Mouse (Mus musculus) hindlimb bud, embryonic 11.5 days (tissue): ENCODE measurements around the gene Cyfip2.

ENCODE experiments used
- DNase-seq: peaks from one replicate; pipeline ENCODE4 v3.0.0-alpha.2; 2012; ENCODE audit warnings: low read depth, low spot score; ENCODE audit errors: extremely low spot score

The Cyfip2 gene

DNA sequence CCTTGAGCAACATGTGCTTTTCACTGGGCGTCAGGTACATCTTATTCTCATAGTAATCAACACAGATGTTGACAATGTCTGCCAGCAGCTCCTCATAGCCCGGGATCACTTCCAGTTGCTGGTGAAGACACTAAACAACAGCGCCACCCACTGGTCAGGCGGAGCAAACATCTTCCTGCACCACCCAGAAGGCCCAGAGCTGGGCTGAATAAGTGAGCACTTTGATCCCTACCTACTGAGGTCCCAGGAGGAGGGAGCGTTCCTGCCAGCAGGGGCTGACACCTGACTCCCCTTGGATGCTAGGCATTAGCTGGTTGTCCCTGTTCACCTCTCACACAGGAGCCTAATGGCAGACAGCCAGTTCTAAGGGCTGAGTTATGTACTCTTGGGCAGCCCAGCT is 35.9 kb downstream of the Cyfip2 start:
- DNase-seq, result no peak

DNA sequence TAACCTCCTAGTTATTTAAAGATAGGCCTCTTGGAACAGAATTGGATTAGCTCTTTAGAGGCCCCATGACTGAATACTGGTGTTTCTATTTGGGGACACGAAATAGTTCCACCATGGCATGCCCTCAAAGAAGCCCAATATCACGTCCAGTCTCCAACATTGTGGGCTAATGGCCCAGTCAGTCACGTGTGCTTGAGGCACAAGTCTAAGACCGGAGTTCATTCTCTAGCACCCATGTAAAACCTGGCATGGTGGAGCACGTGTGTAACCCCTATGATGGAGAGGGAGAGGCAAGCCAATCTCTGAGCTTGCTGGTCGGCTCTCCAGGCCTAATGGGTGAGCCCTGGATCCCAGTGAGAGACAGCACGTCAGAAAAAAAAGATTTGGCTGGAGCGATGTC is 36.5 kb downstream of the Cyfip2 start:
- no peak for DNase-seq

DNA sequence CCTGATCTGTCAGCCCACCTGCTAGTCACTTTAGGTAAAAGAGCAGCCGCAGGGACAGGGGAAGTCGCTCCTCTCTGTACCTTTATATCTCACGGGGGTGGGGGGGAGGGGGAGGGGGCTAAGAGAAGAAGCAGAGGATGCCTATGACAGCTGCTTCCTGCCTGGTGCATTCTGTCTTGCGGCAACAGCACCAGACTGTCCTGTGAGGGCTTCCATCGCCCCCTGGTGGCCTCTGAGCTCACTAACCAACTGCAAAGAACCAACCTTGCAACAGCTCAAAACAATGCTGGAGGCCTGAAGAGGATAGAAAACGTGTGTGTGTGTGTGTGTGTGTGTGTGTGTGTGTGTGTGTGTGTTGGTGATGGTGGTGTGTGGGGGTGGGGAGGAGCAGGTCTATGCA is 37.4 kb downstream of the Cyfip2 start:
- DNase-seq, result peak; percentile 16

- no peak for DNase-seq
These were observed 38.7 kb downstream of the Cyfip2 start for GRCm38 (mm10) chr11:46273969-46274368.

GRCm38 (mm10) chr11:46272058-46272681 is 40.5 kb downstream of the Cyfip2 start:
- no peak for DNase-seq

DNA sequence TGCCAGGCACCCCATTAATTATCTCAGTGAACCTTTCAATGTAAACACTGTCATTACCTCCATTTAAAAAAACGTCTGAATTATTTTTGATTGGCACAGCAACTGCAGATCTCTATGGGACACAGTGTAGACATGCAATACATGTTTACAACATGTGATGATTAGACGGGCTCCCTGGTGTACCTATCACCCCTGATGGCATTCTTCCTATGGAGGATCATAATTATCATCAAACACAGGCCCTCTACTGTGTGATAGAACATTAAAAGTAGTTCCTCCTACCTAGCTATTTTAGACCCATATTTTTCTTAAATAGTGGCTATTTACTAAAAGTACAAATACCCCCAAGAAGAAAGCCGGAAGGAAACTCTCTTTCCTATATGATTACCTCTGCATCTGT is 42.8 kb downstream of the Cyfip2 start:
- no peak for DNase-seq

DNA sequence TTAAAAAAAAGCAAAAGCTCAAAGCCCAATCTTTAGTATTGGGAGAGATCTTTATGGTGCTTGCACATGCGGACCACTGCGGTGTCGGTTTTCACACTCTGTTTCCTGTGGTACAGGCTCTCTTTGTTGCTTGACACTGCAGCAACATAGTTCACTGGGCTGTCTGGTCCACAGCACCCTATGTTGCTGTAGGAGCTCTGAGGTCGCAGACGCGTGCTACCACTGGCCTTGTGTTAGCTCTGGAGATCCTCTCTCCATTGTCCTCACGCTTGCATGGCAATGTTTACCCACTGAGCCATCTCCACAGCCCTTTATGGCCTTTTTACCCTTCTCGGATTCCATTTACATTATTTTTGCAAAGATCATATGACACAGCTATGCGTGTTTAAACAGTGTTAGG is 43.3 kb downstream of the Cyfip2 start:
- no peak for DNase-seq

DNA sequence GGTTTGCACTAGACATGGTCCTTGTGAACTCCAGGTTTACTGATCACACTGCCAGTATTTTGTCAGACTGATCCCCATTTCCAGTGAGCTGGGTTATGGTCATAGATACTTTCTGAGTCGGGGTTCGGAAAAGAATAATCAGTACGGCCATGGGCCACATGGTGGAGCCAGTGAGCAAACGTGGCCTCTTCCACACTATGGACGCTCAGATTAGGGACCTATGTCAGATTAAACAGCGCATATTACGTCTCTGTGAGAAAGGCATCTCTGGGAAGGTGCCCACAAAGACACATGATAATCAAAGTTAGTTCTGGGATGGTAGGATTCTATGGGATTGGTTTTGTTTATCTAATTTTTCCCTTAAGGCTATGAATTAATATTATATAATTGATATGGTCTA is 43.7 kb downstream of the Cyfip2 start:
- DNase-seq, result peak; percentile 28

- DNase-seq, result no peak
These were observed 47.5 kb downstream of the Cyfip2 start for GRCm38 (mm10) chr11:46265031-46265786.

DNA sequence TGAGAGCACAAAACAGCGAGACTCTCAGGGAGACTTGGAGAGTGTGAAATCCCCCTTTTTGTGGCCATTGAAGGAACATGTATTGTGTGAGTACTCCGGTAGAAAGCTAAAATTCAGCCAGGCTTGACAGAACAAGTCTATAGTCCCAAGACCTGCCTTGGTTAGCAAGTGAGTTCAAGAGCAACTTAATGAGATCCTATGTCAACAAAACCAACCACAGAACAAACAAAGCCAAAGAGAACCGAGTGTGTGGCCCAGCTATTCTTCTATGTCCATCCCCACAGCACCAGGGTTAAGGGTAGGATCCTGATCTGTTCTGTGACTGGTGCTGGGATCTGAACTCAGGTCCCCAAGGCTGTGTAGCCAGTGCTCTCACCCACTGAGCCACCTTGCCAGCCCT is 48.1 kb downstream of the Cyfip2 start:
- no peak for DNase-seq

GRCm38 (mm10) chr11:46263291-46263690 is 49.4 kb downstream of the Cyfip2 start:
- DNase-seq, result no peak

DNA sequence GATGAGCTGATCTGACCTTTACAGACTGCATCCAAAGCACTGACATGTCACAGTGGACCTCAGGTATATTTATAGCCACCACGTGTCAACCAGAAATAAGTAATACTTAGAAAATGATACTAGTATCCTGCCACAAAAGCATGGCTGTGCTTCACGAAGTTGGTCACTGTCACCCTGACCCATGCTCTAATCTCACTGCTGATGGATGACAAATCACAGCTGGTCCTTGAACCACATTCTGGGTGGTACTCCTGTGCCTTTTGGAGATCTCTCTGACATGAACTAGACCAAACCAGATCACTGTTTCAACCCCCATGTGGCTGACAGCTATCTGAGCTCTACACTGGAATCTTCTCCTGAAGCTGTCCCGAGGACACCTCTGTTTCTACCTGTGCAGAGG is 49.8 kb downstream of the Cyfip2 start:
- no peak for DNase-seq

DNA sequence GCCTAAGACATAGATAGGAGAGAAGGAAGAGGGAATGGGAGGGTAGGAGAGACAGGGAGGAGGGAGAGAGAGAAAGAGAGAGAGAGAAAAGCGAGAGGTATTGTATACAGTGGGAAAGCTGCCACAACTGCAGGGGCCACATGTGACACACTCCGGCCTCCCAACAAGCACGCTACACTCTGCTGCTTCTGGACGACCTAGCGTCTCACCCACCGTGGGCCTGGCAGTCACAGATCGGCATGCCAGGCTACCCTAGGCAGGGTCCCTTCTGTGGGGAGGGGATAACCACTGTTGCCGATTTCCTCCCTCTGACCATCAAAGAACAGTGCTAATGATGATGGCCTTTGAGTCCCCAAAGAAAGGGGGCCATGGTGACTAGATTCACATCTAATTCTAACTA is 53.9 kb downstream of the Cyfip2 start:
- DNase-seq, result no peak

DNA sequence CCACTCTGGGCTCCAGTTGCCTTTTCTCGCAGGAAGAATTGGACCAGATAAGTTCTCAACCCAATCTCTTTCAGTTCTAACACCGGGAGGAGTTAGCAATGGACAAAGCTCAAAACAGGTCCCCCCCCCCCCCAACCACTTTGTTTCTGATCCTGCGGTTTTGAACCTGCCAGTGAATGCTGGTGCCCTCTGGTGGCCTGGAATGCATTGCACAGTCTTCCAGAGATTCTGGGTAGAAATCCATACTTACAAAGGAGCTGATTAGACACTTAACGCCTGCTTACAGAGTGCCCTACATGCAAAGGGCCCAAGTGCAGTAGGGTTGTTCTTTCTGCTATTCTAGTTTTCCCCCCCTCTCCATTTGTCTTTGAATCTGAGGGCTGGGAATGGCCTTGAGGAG is 54.5 kb downstream of the Cyfip2 start:
- no peak for DNase-seq

GRCm38 (mm10) chr11:46255291-46255690 is 57.4 kb downstream of the Cyfip2 start:
- DNase-seq, result no peak

- DNase-seq, result peak; percentile 14
These were observed 60.7 kb downstream of the Cyfip2 start for GRCm38 (mm10) chr11:46251994-46252393.

- DNase-seq, result no peak
These were observed 64.3 kb downstream of the Cyfip2 start for GRCm38 (mm10) chr11:46248352-46248751.

GRCm38 (mm10) chr11:46246393-46246792 is 66.3 kb downstream of the Cyfip2 start:
- DNase-seq, result no peak

GRCm38 (mm10) chr11:46245926-46246325 is 66.7 kb downstream of the Cyfip2 start:
- DNase-seq, result no peak

DNA sequence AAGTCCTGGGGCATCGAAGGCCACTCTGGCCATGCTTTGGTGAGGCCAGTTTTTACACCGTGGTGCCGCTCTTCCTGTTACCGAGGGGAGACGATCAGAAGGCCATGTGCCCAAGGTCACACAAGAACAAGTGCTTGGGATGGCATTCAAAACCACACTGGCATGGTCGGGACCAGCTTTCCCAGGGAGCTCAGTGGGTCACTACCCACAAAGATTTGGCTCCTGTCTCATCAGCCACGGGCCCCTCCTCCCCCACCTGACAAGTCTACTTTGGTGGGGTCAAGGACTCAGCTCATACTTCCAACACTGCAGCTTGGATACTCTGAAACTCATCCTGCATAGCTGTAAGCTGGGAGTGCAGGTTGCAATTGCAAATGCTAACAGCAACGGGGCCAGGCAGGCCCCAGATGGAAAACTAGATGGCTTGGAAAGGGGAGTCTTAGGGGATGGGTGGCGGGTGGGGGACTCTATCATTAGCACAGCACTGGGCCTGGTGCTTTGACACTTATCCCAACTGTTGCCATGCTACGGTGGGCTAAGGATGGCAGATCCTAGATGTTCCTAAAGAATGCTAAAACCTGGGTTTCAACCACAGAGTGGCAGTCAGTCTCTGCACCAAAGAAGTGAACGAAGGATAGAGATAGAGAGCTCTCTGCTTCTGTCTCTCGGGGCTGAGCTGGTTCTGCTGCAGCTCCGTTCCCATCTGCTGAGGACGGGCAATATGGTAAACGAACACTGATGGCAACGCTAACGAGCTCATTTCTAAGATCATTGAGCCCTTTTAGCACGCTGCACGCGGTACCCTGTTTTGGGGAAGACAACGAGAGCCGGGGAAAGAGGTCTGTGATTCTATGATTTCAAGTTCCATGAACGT is 67.7 kb downstream of the Cyfip2 start:
- DNase-seq, result no peak

- DNase-seq, result no peak
These were observed 70.7 kb downstream of the Cyfip2 start for GRCm38 (mm10) chr11:46241985-46242384.

- no peak for DNase-seq
These were observed 71.4 kb downstream of the Cyfip2 start for GRCm38 (mm10) chr11:46241150-46241673.
